Mouse (Mus musculus) bone marrow, adult 2 months (tissue): ENCODE results near the gene Clcn6. TPM values are rescaled to one million over a fixed set of nuclear protein-coding genes. Genes with fewer than 3 reads are reported as not detected.

Experiments
- H3K27ac ChIP-seq: fragments of 200-500 bp; 2 replicates; pipeline ENCODE4 v1.5.1; 2012; ENCODE audit warnings: low read depth, mild to moderate bottlenecking, control low read depth, inconsistent platforms, low read length; ENCODE audit not compliant: control insufficient read depth, poor library complexity, insufficient read depth
- H3K4me1 ChIP-seq: fragments of 200-500 bp; 2 replicates; pipeline ENCODE4 v1.6.1; 2011; ENCODE audit warnings: low read length; ENCODE audit not compliant: control insufficient read depth, insufficient read depth
- H3K4me3 ChIP-seq: fragments of 200-500 bp; replicated peaks from 2 replicates; pipeline ENCODE3; 2011; ENCODE audit warnings: mild to moderate bottlenecking, low read depth, low read length, control low read depth; ENCODE audit not compliant: control insufficient read depth
- CTCF ChIP-seq: fragments of 200-500 bp; IDR thresholded peaks from 2 replicates; pipeline ENCODE4 v1.5.1; 2011; ENCODE audit warnings: low read length, control low read depth; ENCODE audit not compliant: control insufficient read depth, insufficient read depth
- POLR2A ChIP-seq: fragments of 200-500 bp; IDR thresholded peaks from 2 replicates; pipeline ENCODE4 v1.6.1; 2011; ENCODE audit warnings: low read depth, mild to moderate bottlenecking, control low read depth, low read length, borderline replicate concordance; ENCODE audit not compliant: control insufficient read depth
- WGBS: fragments of 180-500 bp; shearing (Covaris S2); methylation state at CpG from one replicate; pipeline ENCODE4 v1.1.7; 2018; 5-methylcytosine and 5-hydroxymethylcytosine counted together
- polyA plus RNA-seq: library from polyadenylated mRNA; stranded (reverse); fragments of >200 nt; gene quantifications from 2 replicates; pipeline ENCODE4 v1.2.4, GENCODE M21; 2011; ENCODE audit warnings: low replicate concordance; ENCODE audit not compliant: missing spikeins, insufficient read depth, insufficient read length

Clcn6 gene
- 3.4 and 6.8 TPM in 2 replicates for polyA plus RNA-seq

- Histone ChIP-seq H3K4me1 (peaks cover 3% of the 10 kb centered on the region; the same call in 1 of the 2 replicates), H3K27ac (peak within 1 kb of the TSS; percentile 93), H3K4me3 (peak within 1 kb of the TSS; percentile 85)
- WGBS: under 1% methylated on average over 54 of the region's 54 CpGs
- TF ChIP-seq POLR2A (peak; percentile 75), CTCF (no peak)
Measured at GRCm38 (mm10) chr4:148038600-148039253, at the start of gene Clcn6, which contains the start of gene Mthfr. TSS of gene Clcn6 (minus strand) at chr4:148038821. TSS of gene Mthfr (plus strand) at chr4:148039077.

GRCm38 (mm10) chr4:148087907-148088527 is 49.4 kb upstream of the Clcn6 start, which contains the start of gene Agtrap:
TSS of gene Agtrap (minus strand) at chr4:148088031.
- Histone ChIP-seq H3K4me3 (peak within 1 kb of the TSS; percentile 62), H3K4me1 (peaks cover 8% of the 10 kb centered on the region; the same call in 1 of the 2 replicates), H3K27ac (peak within 1 kb of the TSS; percentile 58)
- 6% methylated on average over 34 of the region's 34 CpGs for WGBS
- TF ChIP-seq CTCF (no peak), POLR2A (peak; percentile 50; the same call in 1 of the 2 replicates)

- H3K4me1 ChIP-seq: peaks cover 8% of the 10 kb centered on the region; the same call in 1 of the 2 replicates
- H3K27ac ChIP-seq: peak overlapping the region; percentile 58
- WGBS: 3% methylated on average over 30 of the region's 30 CpGs
Measured at GRCm38 (mm10) chr4:148087091-148087906, 48.7 kb upstream of the Clcn6 start.

GRCm38 (mm10) chr4:148085907-148086305 is 47.3 kb upstream of the Clcn6 start:
- Histone ChIP-seq H3K4me1 (peaks cover 8% of the 10 kb centered on the region; the same call in 1 of the 2 replicates), H3K4me3 (peak overlapping the region; percentile 39), H3K27ac (peak overlapping the region; percentile 19; the same call in 1 of the 2 replicates)
- TF ChIP-seq CTCF (no peak), POLR2A (no peak)
- 50% methylated on average over 3 of the region's 3 CpGs for WGBS

More at GRCm38 (mm10) chr4:148087091-148087906, 48.7 kb upstream of the Clcn6 start:
- no peak for TF ChIP-seq POLR2A
- no peak for TF ChIP-seq CTCF
- H3K4me3 ChIP-seq: peak overlapping the region; percentile 62

GRCm38 (mm10) chr4:148085131-148085906 is 46.7 kb upstream of the Clcn6 start:
- no peak for TF ChIP-seq POLR2A
- TF ChIP-seq CTCF: no peak
- Histone ChIP-seq H3K4me1 (peaks cover 8% of the 10 kb centered on the region; the same call in 1 of the 2 replicates), H3K4me3 (no peak overlapping the region), H3K27ac (no peak overlapping the region)
- WGBS: 40% methylated on average over 10 of the region's 10 CpGs

- Histone ChIP-seq H3K27ac (no peak overlapping the region), H3K4me3 (no peak overlapping the region), H3K4me1 (peaks cover 8% of the 10 kb centered on the region; the same call in 1 of the 2 replicates)
- TF ChIP-seq CTCF (no peak), POLR2A (no peak)
- whole genome bisulfite sequencing: 42% methylated on average over 8 of the region's 8 CpGs
Measured at GRCm38 (mm10) chr4:148084261-148084714, 45.7 kb upstream of the Clcn6 start.
